In the genomic region with DNA sequence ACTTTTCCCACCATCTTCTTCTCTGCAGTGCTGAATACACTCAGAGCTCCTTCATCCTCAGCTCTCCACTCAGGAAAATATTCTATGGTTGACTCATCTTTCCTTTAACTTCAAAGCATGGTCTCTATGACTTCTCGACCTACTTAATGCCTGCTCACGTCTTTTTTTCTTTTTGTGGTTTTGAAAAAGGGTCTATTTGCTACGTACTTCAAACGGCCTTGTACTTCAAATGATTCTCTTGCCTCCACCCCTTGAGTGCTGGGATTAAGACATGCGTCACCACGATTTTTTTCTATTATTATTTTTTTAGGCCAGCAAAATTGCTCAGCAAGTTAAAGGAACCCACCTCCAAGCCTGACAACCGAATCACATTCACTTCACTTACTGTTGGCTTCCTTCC, we compare ENCODE assay signal across 31 mouse cellular contexts. TPM values are rescaled to one million over a fixed set of nuclear protein-coding genes. Genes with fewer than 3 reads are reported as not detected.
DNase-seq lines count a peak whose midpoint lies in the region; ATAC-seq and TF ChIP-seq lines count a peak whose summit lies in the region.
"Had no signal": no experiment of that assay in that cellular context is flagged by ENCODE, and none has a peak within 500 bp of the region (broad histone marks: within the 10 kb centered on the region; RNA-seq: fewer than 3 reads in every experiment).

No protein-coding gene starts in this region.

- no peaks in the 10 kb centered on the region for H3K27me3 ChIP-seq in lung, postnatal 0 days (replicated peaks; ENCODE audit: insufficient read depth, low read length)
- H3K27me3 ChIP-seq in intestine, embryonic 16.5 days (replicated peaks; ENCODE audit: control insufficient read depth, insufficient read depth, low read length), result no peaks in the 10 kb centered on the region
- peaks cover 5% of the 10 kb centered on the region; the same call in 1 of the 2 replicates for H3K27me3 ChIP-seq in liver, embryonic 11.5 days (replicated peaks; ENCODE audit: control insufficient read depth, insufficient read depth, low read length)
- H3K27me3 ChIP-seq: CH12.LX; embryonic facial prominence, embryonic 15.5 days; forebrain, embryonic 15.5 days; intestine, embryonic 15.5 days had no signal

- no peak overlapping the region for H3K4me3 ChIP-seq in lung, postnatal 0 days (ENCODE audit: low read depth, low read length)
- no peak overlapping the region for H3K4me3 ChIP-seq in intestine, embryonic 16.5 days (ENCODE audit: low read length)
- H3K4me3 ChIP-seq in liver, embryonic 11.5 days (ENCODE audit: low read depth, low read length), result no peak overlapping the region
- H3K4me3 ChIP-seq: embryonic facial prominence, embryonic 12.5 days; embryonic facial prominence, embryonic 15.5 days; forebrain, embryonic 12.5 days; forebrain, embryonic 15.5 days; heart, adult 2 months; heart, embryonic 10.5 days; heart, embryonic 13.5 days; intestine, embryonic 15.5 days had no signal

- H3K27ac ChIP-seq in lung, postnatal 0 days (ENCODE audit: low read length), result no peak overlapping the region
- H3K27ac ChIP-seq in intestine, embryonic 16.5 days (ENCODE audit: low read length), result no peak overlapping the region
- no peak overlapping the region for H3K27ac ChIP-seq in liver, embryonic 11.5 days (ENCODE audit: low read depth, low read length)
- H3K27ac ChIP-seq: embryonic facial prominence, embryonic 12.5 days; embryonic facial prominence, embryonic 15.5 days; forebrain, embryonic 12.5 days; forebrain, embryonic 15.5 days; heart, adult 2 months; heart, embryonic 10.5 days; heart, embryonic 13.5 days; hindbrain, embryonic 14.5 days; hindbrain, postnatal 0 days; intestine, embryonic 15.5 days had no signal

- no peak for TF ChIP-seq CTCF in lung, postnatal 0 days (IDR thresholded peaks at IDR 0.05)

- TF ChIP-seq EP300 in lung, postnatal 0 days (IDR thresholded peaks at IDR 0.05), result peak; percentile 49

- WGBS in lung, postnatal 0 days, result 35% methylated on average over 7 of the region's 7 CpGs
- WGBS in intestine, embryonic 16.5 days, result 63% methylated on average over 7 of the region's 7 CpGs
- 60% methylated on average over 7 of the region's 7 CpGs for WGBS in liver, embryonic 11.5 days

- ATAC-seq in lung, postnatal 0 days, result peak; percentile 66
- peak; percentile 57 for ATAC-seq in activated CD4-positive, CD25-positive, alpha-beta regulatory T cell, adult 4 months
- ATAC-seq in intestine, embryonic 16.5 days, result no peak
- no peak for ATAC-seq in liver, embryonic 11.5 days (replicated peaks; ENCODE audit: low FRiP score)
- ATAC-seq: forebrain, embryonic 15.5 days; hindbrain, postnatal 0 days; intestine, embryonic 15.5 days; Patski had no signal

- H3K9ac ChIP-seq in lung, postnatal 0 days (replicated peaks; ENCODE audit: low read depth), result no peak overlapping the region
- no peak overlapping the region for H3K9ac ChIP-seq in intestine, embryonic 16.5 days (ENCODE audit: low read depth, low read length)
- no peak overlapping the region for H3K9ac ChIP-seq in liver, embryonic 11.5 days (ENCODE audit: low read depth, low read length)
- H3K9ac ChIP-seq: embryonic facial prominence, embryonic 12.5 days; embryonic facial prominence, embryonic 15.5 days; forebrain, embryonic 12.5 days; forebrain, embryonic 15.5 days; heart, embryonic 13.5 days; hindbrain, embryonic 14.5 days; intestine, embryonic 15.5 days had no signal

- no peaks in the 10 kb centered on the region for H3K9me3 ChIP-seq in lung, postnatal 0 days (ENCODE audit: low read length)
- no peaks in the 10 kb centered on the region for H3K9me3 ChIP-seq in intestine, embryonic 16.5 days (ENCODE audit: control insufficient read depth, low read length)
- no peaks in the 10 kb centered on the region for H3K9me3 ChIP-seq in liver, embryonic 11.5 days (ENCODE audit: control insufficient read depth, low read length)
- H3K9me3 ChIP-seq: embryonic facial prominence, embryonic 12.5 days; embryonic facial prominence, embryonic 15.5 days; forebrain, embryonic 12.5 days; forebrain, embryonic 15.5 days; G1E; heart, embryonic 10.5 days; heart, embryonic 13.5 days; intestine, embryonic 15.5 days had no signal

- no peaks in the 10 kb centered on the region for H3K36me3 ChIP-seq in lung, postnatal 0 days (ENCODE audit: insufficient read depth, low read length)
- H3K36me3 ChIP-seq in intestine, embryonic 16.5 days (ENCODE audit: control insufficient read depth, insufficient read depth, low read length), result no peaks in the 10 kb centered on the region
- no peaks in the 10 kb centered on the region for H3K36me3 ChIP-seq in liver, embryonic 11.5 days (ENCODE audit: control insufficient read depth, insufficient read depth, low read length)
- H3K36me3 ChIP-seq: embryonic facial prominence, embryonic 12.5 days; embryonic facial prominence, embryonic 15.5 days; forebrain, embryonic 12.5 days; forebrain, embryonic 15.5 days; G1E; heart, embryonic 10.5 days; heart, embryonic 13.5 days; intestine, embryonic 15.5 days had no signal

- no peak overlapping the region for H3K4me2 ChIP-seq in lung, postnatal 0 days (replicated peaks; ENCODE audit: low read depth, low read length)
- H3K4me2 ChIP-seq in intestine, embryonic 16.5 days (ENCODE audit: low read depth, low read length), result no peak overlapping the region
- H3K4me2 ChIP-seq in liver, embryonic 11.5 days, result no peak overlapping the region
- H3K4me2 ChIP-seq: embryonic facial prominence, embryonic 12.5 days; embryonic facial prominence, embryonic 15.5 days; forebrain, embryonic 12.5 days; forebrain, embryonic 15.5 days; heart, embryonic 13.5 days; hindbrain, embryonic 14.5 days; intestine, embryonic 15.5 days had no signal

- peak; percentile 54 for DNase-seq in lung, postnatal 0 days (ENCODE audit: low spot score)
- DNase-seq in lung, postnatal 14 days, result no peak
- peak; percentile 41 for DNase-seq in CD4-positive, CD25-positive, alpha-beta regulatory T cell, adult 2 months (ENCODE audit: low read depth, low spot score)
- DNase-seq in naive thymus-derived CD4-positive, alpha-beta T cell, adult 2 months (ENCODE audit: low read depth), result peak; percentile 24
- no peak for DNase-seq in liver, embryonic 11.5 days (ENCODE audit: low spot score)
- DNase-seq in liver, result no peak
- DNase-seq: adrenal gland, postnatal 10 days; adrenal gland, postnatal 36 days; B cell, adult 2 months; cerebellum, adult 18-20 months; cerebellum, adult 9-10 months; cerebellum, postnatal 14 days; gastrocnemius, postnatal 36 days; heart, adult 2 months; heart, postnatal 14 days; heart, postnatal 4 days had no signal

- no peaks in the 10 kb centered on the region for H3K4me1 ChIP-seq in lung, postnatal 0 days (ENCODE audit: insufficient read depth, low read depth, low read length)
- no peaks in the 10 kb centered on the region for H3K4me1 ChIP-seq in intestine, embryonic 16.5 days (ENCODE audit: control insufficient read depth, insufficient read depth, low read length)
- H3K4me1 ChIP-seq in liver, embryonic 11.5 days (replicated peaks; ENCODE audit: control insufficient read depth, insufficient read depth, low read length), result no peaks in the 10 kb centered on the region
- H3K4me1 ChIP-seq: embryonic facial prominence, embryonic 12.5 days; embryonic facial prominence, embryonic 15.5 days; forebrain, embryonic 12.5 days; forebrain, embryonic 15.5 days; heart, embryonic 10.5 days; heart, embryonic 13.5 days; intestine, embryonic 15.5 days had no signal

RNA-seq across cellular contexts. Expression of a gene that starts 26.9 kb away (rescaled TPM):
- not detected in 2 replicates for polyA plus RNA-seq in lung, postnatal 0 days (2015; fragmentation: Nextera tagmentation; extraction: Ambion mirVana)
- polyA plus RNA-seq in activated CD4-positive, CD25-positive, alpha-beta regulatory T cell, adult 4 months (2017; shearing (Covaris generic)), result not detected
- 0.16 TPM in 1 of 2 replicates, not detected in the other for polyA plus RNA-seq in intestine, embryonic 16.5 days (2015; fragmentation: Nextera tagmentation; extraction: Ambion mirVana)
- 0.45 and 0.64 TPM in 2 replicates for polyA plus RNA-seq in liver, embryonic 11.5 days (2014; fragmentation: Nextera tagmentation; extraction: Ambion mirVana)
- polyA plus RNA-seq: forebrain, embryonic 12.5 days; G1E; heart, adult 2 months; hindbrain, embryonic 11.5 days; hindbrain, embryonic 14.5 days; hindbrain, postnatal 0 days; Patski had no signal

RNA-seq across cellular contexts. Expression of a gene that starts 27.2 kb away (rescaled TPM):
- 0.12 TPM in 1 of 2 replicates, not detected in the other for polyA plus RNA-seq in lung, postnatal 0 days (2015; fragmentation: Nextera tagmentation; extraction: Ambion mirVana)
- not detected for polyA plus RNA-seq in activated CD4-positive, CD25-positive, alpha-beta regulatory T cell, adult 4 months (2017; shearing (Covaris generic))
- 0.26 TPM in 1 of 2 replicates, not detected in the other for polyA plus RNA-seq in intestine, embryonic 16.5 days (2015; fragmentation: Nextera tagmentation; extraction: Ambion mirVana)
- 0.23 and 1.1 TPM in 2 replicates for polyA plus RNA-seq in liver, embryonic 11.5 days (2014; fragmentation: Nextera tagmentation; extraction: Ambion mirVana)
- polyA plus RNA-seq: forebrain, embryonic 12.5 days; forebrain, embryonic 15.5 days; G1E; heart, adult 2 months; hindbrain, embryonic 11.5 days; hindbrain, embryonic 14.5 days; intestine, embryonic 15.5 days had no signal

RNA-seq across cellular contexts. Expression of a gene that starts 33.2 kb away (rescaled TPM):
- 0.50 and 0.54 TPM in 2 replicates for polyA plus RNA-seq in lung, postnatal 0 days (2015; fragmentation: Nextera tagmentation; extraction: Ambion mirVana)
- 100 to 1,000 TPM; 250 to 251 TPM for polyA plus RNA-seq in activated CD4-positive, CD25-positive, alpha-beta regulatory T cell, adult 4 months (2017; shearing (Covaris generic))
- polyA plus RNA-seq in intestine, embryonic 16.5 days (2015; fragmentation: Nextera tagmentation; extraction: Ambion mirVana), result 0.91 and 0.98 TPM in 2 replicates
- 0.27 TPM in 2 replicates for polyA plus RNA-seq in liver, embryonic 11.5 days (2014; fragmentation: Nextera tagmentation; extraction: Ambion mirVana)
- polyA plus RNA-seq: embryonic facial prominence, embryonic 12.5 days; G1E; heart, embryonic 10.5 days; hindbrain, embryonic 14.5 days; Patski had no signal

Comparison
In these comparisons a context has a peak if more than half of its experiments do, and no peak if none do; other contexts are left out.
1. DNase-seq: peak in lung, postnatal 0 days (single experiment), CD4-positive, CD25-positive, alpha-beta regulatory T cell, adult 2 months (single experiment) and naive thymus-derived CD4-positive, alpha-beta T cell, adult 2 months (single experiment); none in lung, postnatal 14 days (single experiment), liver, embryonic 11.5 days (single experiment) and liver (single experiment).
2. ATAC-seq: peak in lung, postnatal 0 days (single experiment) and activated CD4-positive, CD25-positive, alpha-beta regulatory T cell, adult 4 months (single experiment); none in intestine, embryonic 16.5 days (single experiment) and liver, embryonic 11.5 days (single experiment).
3. RNA of a gene that starts 33.2 kb away (polyA plus RNA-seq): 250 to 251 TPM in activated CD4-positive, CD25-positive, alpha-beta regulatory T cell, adult 4 months; 0.91 to 0.98 TPM in intestine, embryonic 16.5 days, 0.50 to 0.54 TPM in lung, postnatal 0 days and 0.27 TPM in liver, embryonic 11.5 days; every median in the first group is over 100 times any median in the second.